Mouse (Mus musculus) midbrain, embryonic 16.5 days (tissue): ENCODE measurements around the gene Defa36. TPM values are rescaled to one million over a fixed set of nuclear protein-coding genes. Genes with fewer than 3 reads are reported as not detected.
"Not testable (repeated sequence)": the region's sequence is repeated elsewhere in the genome, so short reads cannot be mapped to it uniquely, and the experiment has no call there.

Experiments used
- ATAC-seq: fragments of 200-750 bp; cut with Nextera tagmentation; 2 replicates; pipeline ENCODE4 v1.8.0; 2017; ENCODE audit warnings: moderate TSS enrichment
- H3K27ac ChIP-seq: fragments of 300-500 bp; sonication (generic); 2 replicates; pipeline ENCODE4 v1.5.1; 2014; ENCODE audit warnings: mild to moderate bottlenecking, low read length, mixed read lengths
- H3K27me3 ChIP-seq: fragments of 300-500 bp; sonication (generic); 2 replicates; pipeline ENCODE4 v1.6.1; 2014; ENCODE audit warnings: low read depth, low read length, mixed read lengths; ENCODE audit not compliant: control insufficient read depth, insufficient read depth
- H3K36me3 ChIP-seq: fragments of 300-500 bp; sonication (generic); 2 replicates; pipeline ENCODE4 v1.6.1; 2014; ENCODE audit warnings: mild to moderate bottlenecking, low read length, moderate library complexity, mixed read lengths; ENCODE audit not compliant: control insufficient read depth, insufficient read depth
- H3K4me1 ChIP-seq: fragments of 300-500 bp; sonication (generic); 2 replicates; pipeline ENCODE4 v1.6.1; 2014; ENCODE audit warnings: mild to moderate bottlenecking, low read length, mixed read lengths; ENCODE audit not compliant: control insufficient read depth, insufficient read depth
- H3K4me2 ChIP-seq: fragments of 300-500 bp; sonication (generic); 2 replicates; pipeline ENCODE4 v1.6.1; 2014; ENCODE audit warnings: mild to moderate bottlenecking, low read length, mixed read lengths
- H3K4me3 ChIP-seq: fragments of 300-500 bp; sonication (generic); 2 replicates; pipeline ENCODE4 v1.5.1; 2014; ENCODE audit warnings: low read depth, mild to moderate bottlenecking, low read length, moderate library complexity, mixed read lengths
- H3K9ac ChIP-seq: fragments of 300-500 bp; sonication (generic); 2 replicates; pipeline ENCODE4 v1.6.1; 2014; ENCODE audit warnings: low read depth, low read length, mixed read lengths
- H3K9me3 ChIP-seq: fragments of 300-500 bp; sonication (generic); replicated peaks from 2 replicates; pipeline ENCODE4 v1.6.1; 2014; ENCODE audit warnings: mild to moderate bottlenecking, low read length, mixed read lengths; ENCODE audit not compliant: control insufficient read depth, poor library complexity, severe bottlenecking
- WGBS: fragments of 180-500 bp; shearing (Covaris S2); extraction: QIAGEN DNeasy Blood & Tissue Kit; methylation state at CpG from one replicate; pipeline ENCODE4 v1.1.7; 2014; 5-methylcytosine and 5-hydroxymethylcytosine counted together
- polyA plus RNA-seq: library from polyadenylated mRNA; unstranded; fragments of >200 nt; fragmentation: Nextera tagmentation; extraction: Ambion mirVana; gene quantifications from 2 replicates; pipeline ENCODE4 v1.2.1, GENCODE M21; 2015

Gene Defa36
- polyA plus RNA-seq = not detected in 2 replicates

DNA sequence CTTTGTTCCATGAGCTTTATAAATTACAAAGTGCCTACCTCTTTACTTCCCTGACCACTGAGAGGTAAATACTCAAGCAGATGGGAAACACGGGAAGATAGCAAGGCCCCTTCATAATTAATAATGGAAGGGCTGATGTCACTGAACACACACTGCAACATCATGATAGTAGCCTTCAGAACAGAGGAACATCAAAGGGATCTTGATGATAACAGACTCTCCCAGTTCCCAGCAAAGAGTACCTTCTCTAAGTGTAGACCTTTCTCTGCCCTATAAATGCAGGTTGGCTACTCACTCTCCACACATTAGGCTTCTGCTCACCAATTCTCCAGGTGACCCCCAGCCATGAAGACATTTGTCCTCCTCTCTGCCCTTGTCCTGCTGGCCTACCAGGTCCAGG lies at the start of gene Defa36:
Defa36 (plus strand) TSS at position 301 of the 400 bp plus-strand sequence.
- not testable (repeated sequence) for H3K9ac ChIP-seq, H3K36me3 ChIP-seq, H3K4me2 ChIP-seq, H3K4me1 ChIP-seq, ATAC-seq, H3K27ac ChIP-seq, H3K9me3 ChIP-seq, H3K27me3 ChIP-seq, H3K4me3 ChIP-seq
- no CpG with 5 or more reads among the region's 1 CpGs for WGBS

DNA sequence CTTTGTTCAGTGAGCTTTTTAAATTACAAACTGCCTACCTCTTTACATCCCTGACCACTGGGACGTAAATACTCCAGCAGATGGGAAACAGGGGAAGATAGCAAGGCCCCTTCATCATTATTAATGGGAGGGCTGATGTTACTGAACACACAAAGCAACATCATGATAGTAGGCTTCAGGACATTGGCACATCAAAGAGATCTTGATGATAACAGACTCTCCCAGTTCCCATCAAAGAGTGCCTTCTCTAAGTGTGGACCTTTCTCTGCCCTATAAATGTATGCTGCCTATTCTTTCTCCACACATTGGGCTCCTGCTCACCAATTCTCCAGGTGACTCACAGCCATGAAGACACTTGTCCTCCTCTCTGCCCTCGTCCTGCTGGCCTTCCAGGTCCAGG lies 49.0 kb upstream of the Defa36 start, which contains the start of gene Defa2:
Defa2 (plus strand) TSS at position 301 of the 400 bp plus-strand sequence.
- H3K9ac ChIP-seq, H3K9me3 ChIP-seq, ATAC-seq, H3K27ac ChIP-seq, H3K4me3 ChIP-seq, H3K27me3 ChIP-seq, H3K36me3 ChIP-seq, H3K4me2 ChIP-seq, H3K4me1 ChIP-seq: not testable (repeated sequence)
- no CpG with 5 or more reads among the region's 2 CpGs for WGBS

DNA sequence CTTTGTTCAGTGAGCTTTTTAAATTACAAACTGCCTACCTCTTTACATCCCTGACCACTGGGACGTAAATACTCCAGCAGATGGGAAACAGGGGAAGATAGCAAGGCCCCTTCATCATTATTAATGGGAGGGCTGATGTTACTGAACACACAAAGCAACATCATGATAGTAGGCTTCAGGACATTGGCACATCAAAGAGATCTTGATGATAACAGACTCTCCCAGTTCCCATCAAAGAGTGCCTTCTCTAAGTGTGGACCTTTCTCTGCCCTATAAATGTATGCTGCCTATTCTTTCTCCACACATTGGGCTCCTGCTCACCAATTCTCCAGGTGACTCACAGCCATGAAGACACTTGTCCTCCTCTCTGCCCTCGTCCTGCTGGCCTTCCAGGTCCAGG lies 35.7 kb upstream of the Defa36 start, which contains the start of gene Defa33:
Defa33 (plus strand) TSS at position 301 of the 400 bp plus-strand sequence.
- not testable (repeated sequence) for H3K27me3 ChIP-seq, H3K4me2 ChIP-seq, H3K9me3 ChIP-seq, H3K27ac ChIP-seq, H3K9ac ChIP-seq, ATAC-seq, H3K4me1 ChIP-seq, H3K36me3 ChIP-seq, H3K4me3 ChIP-seq
- no CpG with 5 or more reads among the region's 2 CpGs for WGBS

DNA sequence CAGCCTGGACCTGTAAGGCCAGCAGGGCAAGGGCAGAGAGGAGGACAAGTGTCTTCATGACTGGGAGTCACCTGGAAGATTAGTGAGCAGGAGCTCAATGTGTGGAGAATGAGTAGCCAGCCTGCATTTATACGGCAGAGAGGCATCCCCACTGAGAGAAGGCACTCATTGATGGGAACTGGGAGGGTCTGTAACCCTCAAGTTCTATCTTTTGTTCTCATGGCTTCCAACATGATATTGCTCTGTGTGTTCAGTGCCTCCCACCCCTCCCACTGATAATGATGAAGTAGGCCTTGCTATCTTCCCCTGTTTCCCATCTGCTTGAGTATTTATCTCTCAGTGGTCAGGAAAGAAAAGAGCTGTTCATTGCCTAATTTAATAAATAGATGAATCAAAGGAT lies 29.2 kb downstream of the Defa36 start, which contains the start of gene Gm7849:
Gm7849 (minus strand) TSS at position 101 of the 400 bp plus-strand sequence.
- not testable (repeated sequence) for H3K4me3 ChIP-seq, H3K36me3 ChIP-seq, H3K27me3 ChIP-seq, ATAC-seq, H3K27ac ChIP-seq, H3K9me3 ChIP-seq, H3K4me1 ChIP-seq, H3K9ac ChIP-seq, H3K4me2 ChIP-seq
- WGBS = no CpG with 5 or more reads among the region's 1 CpGs

Other genes starting within 250 kb of the Defa36 start
- gene Defa31, start 235.8 kb upstream of the Defa36 start, polyA plus RNA-seq = not detected in 2 replicates
- not detected in 2 replicates for gene Gm15293, start 225.8 kb upstream of the Defa36 start, polyA plus RNA-seq
- gene Gm15292, start 177.7 kb upstream of the Defa36 start, polyA plus RNA-seq = not detected in 2 replicates
- gene Defa27, start 111.9 kb upstream of the Defa36 start, polyA plus RNA-seq = not detected in 2 replicates
- gene Defa29, start 100.4 kb upstream of the Defa36 start, polyA plus RNA-seq = not detected in 2 replicates
- gene Defa2, start 48.9 kb upstream of the Defa36 start, polyA plus RNA-seq = not detected in 2 replicates
- not detected in 2 replicates for gene Defa33, start 35.6 kb upstream of the Defa36 start, polyA plus RNA-seq
- not detected in 2 replicates for gene Gm7849, start 29.1 kb downstream of the Defa36 start, polyA plus RNA-seq
- gene Defa20, start 81.8 kb downstream of the Defa36 start, polyA plus RNA-seq = not detected in 2 replicates
- gene Defa32, start 101.6 kb downstream of the Defa36 start, polyA plus RNA-seq = not detected in 2 replicates
- not detected in 2 replicates for gene Defa37, start 138.0 kb downstream of the Defa36 start, polyA plus RNA-seq
- not detected in 2 replicates for gene Defa28, start 155.6 kb downstream of the Defa36 start, polyA plus RNA-seq
- not detected in 2 replicates for gene Gm7861, start 167.1 kb downstream of the Defa36 start, polyA plus RNA-seq
- gene Defa26, start 190.8 kb downstream of the Defa36 start, polyA plus RNA-seq = not detected in 2 replicates
- gene Defa17, start 228.4 kb downstream of the Defa36 start, polyA plus RNA-seq = not detected in 2 replicates
- gene Defa34, start 238.4 kb downstream of the Defa36 start, polyA plus RNA-seq = not detected in 2 replicates